Mouse (Mus musculus): Measurements from ENCODE around the gene Galnt4.
A peak's percentile ranks its signal among the peaks of the same experiment; 100 is the strongest.

The Galnt4 gene

DNA sequence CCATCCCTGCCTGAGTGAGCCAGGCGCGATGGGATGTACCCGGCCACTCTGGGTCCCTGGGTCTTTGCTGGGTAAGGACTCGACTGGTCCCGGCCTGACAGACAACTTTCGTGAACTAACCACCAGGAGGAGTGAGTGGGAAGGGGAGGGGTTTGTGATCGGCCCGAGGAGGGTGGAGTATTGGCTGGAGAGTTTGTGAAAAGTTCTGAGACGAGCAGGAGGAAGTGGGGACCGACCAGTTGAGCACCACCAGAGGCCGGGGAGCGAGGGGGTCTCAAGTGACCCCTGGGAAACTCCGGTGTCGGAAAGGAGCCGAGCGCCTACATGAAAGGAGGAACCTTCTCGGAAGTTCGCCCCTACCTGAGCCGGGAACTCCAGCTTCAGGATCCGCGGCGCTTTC lies at the start of gene Galnt4:
Gene Galnt4 (plus strand): TSS at position 196 of the 400 bp plus-strand sequence.
- DNase-seq (ENCODE audit: low read depth, low spot score) = peak; percentile 94

GRCm38 (mm10) chr10:99060588-99060987 lies 47.4 kb upstream of the Galnt4 start:
- no peak for DNase-seq (ENCODE audit: low read depth, low spot score)

- no peak for DNase-seq (ENCODE audit: low read depth, low spot score)
Measured at GRCm38 (mm10) chr10:99061418-99061817, 46.5 kb upstream of the Galnt4 start.

DNA sequence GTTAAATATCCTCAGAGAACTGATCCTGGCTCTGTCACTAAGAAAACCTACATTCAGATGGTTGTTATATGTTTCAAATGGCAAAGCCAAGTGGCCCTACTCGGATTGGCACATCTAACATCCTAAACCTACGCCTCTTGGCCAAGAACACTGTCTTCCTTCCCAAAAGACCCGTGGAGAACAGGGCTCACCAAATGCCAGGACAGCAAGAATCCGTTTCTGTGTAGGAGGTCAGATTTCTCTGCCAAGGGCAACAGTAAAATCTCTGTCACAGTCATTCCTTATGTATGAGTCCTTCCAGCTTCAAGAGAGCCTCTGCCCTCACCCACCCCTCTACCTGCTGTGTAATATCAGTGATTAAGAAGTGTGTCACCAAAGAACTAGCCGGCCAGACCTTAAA lies 45.4 kb upstream of the Galnt4 start:
- DNase-seq (ENCODE audit: low read depth, low spot score) = no peak

DNA sequence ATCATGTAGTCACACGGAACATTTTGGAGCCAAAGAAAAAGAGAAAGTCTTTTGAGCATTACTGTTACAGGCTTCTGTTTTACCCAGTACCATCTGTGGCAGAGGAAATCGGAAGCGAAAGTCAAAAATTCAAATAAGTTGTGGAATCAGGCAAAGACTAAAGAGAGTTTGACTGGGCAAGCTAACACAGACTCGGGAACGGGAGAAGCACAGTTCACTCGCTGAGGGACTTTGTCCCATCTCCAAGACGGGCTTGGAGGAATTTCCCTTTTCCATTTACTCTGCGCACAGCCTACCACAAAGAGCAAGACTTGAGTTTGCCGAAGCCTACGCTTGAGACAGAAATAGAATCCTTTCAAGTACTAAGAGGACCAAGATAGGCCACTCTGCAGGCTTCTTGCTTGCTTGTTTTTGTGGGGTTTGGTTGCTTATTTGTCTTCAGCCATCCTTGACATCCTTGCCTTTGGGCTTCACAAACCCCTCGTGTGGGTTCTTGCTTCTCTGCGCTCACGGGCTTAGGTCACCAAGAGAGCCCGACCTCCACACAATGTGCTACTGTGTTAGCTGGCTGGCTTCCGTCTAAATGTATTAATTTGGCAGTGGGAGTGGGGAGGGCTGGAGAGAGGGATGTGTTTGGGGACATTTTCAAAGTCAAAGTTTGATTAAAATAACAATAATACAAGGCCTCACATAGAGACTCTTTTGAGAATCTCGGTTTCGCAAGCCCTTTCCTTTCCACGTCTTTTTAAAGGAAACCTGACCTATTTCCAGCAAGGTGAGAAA lies 31.7 kb upstream of the Galnt4 start:
- DNase-seq (ENCODE audit: low read depth, low spot score) = no peak

GRCm38 (mm10) chr10:99078621-99079020 lies 29.3 kb upstream of the Galnt4 start:
- DNase-seq (ENCODE audit: low read depth, low spot score) = no peak

DNA sequence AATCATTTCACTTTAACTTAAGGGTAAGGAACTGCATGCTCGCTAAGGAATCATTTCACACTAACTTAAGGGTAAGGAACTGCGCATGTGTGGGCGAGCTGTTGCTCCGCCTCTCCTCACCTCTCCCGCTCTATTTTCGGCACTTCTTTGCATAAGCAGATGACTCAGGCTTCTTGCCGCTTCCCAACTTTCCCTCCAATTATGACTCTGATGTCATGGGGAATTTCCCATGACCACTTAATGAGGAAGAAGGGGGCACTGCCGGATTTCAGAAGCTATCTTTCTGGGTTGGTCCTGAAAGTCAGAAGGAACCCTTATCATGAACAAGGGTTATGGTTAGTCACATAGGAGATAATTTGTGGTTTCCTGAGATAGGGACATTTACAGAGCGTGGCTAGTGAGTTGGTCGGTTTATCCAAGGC lies 26.4 kb upstream of the Galnt4 start:
- DNase-seq (ENCODE audit: low read depth, low spot score) = no peak

- no peak for DNase-seq (ENCODE audit: low read depth, low spot score)
Measured at GRCm38 (mm10) chr10:99083431-99084003, 24.4 kb upstream of the Galnt4 start.

DNA sequence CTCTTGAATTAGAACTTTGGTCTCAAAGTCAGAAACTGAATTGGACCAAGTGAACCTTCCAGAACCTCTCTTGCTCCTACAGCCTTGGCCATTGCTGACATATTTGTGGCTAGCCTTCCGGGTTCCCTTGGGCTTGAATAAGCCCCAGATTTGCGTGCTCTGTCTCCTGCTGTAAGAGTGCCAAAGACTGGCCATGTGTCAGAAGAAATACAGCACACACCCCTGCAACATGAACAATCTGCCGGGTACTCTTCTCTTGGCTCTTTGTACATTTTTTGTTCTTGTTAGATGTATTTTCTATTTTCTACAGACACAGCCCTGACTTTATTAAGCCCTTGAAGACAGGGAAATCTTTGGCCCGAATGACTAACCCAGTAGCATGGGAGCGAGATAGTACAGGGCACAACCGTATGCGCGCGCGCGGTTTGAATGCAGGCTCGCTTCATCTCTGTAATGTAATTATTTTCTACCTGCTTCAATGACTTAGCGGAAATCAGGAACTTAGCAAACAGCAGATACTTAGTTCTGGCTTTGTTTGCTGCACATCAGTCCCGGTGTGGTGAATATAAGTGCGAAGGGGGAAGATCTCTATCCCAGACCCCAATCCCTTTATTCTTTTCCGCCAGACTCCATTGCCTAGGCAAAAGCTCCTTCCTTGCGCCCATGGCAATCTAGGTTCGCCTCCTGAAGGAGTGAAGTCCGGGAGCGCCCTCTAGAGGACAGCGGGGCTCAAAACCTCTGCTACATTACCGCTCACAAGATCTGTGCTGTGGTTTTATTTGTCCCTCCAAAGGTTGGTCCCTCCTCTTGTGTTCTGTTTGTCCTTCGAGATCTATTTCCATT lies 23.3 kb upstream of the Galnt4 start:
- peak; percentile 88 for DNase-seq (ENCODE audit: low read depth, low spot score)

DNA sequence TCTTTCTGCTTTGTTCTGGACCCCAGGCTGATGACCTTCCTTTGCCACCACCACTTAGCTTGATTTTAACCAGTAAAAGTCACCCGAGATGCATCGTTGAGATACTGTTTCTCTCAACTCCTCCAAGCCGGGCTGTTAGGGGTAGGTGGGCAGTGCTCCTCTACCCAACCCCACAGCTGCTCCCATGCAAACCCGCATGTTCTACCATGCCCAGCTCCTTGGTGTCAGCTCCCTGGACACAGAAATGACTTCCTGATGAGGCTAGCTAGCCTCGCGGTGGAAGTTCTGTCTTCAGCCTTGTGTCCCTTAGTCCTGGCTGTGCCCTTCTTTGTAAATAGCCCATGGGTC lies 22.7 kb upstream of the Galnt4 start:
- DNase-seq (ENCODE audit: low read depth, low spot score) = no peak

DNA sequence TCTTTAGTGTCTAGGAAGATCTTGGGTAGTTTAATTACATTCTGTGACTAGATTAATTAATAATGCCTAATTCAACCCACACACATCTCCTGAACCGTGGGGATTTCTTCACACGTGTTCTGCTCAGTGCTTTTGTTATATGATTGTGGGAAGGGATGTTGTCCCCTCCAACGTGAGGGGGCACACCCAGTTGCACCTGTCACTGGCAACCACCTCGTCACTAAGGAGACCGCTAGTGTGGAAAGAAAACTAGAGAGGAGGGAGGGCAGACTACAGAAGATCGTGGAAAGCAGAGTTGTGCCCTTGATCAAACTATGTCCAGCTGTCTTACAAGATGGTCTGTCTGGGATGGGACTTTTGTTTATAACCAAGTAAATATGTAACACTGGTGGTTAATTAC lies 21.9 kb upstream of the Galnt4 start:
- no peak for DNase-seq (ENCODE audit: low read depth, low spot score)

DNA sequence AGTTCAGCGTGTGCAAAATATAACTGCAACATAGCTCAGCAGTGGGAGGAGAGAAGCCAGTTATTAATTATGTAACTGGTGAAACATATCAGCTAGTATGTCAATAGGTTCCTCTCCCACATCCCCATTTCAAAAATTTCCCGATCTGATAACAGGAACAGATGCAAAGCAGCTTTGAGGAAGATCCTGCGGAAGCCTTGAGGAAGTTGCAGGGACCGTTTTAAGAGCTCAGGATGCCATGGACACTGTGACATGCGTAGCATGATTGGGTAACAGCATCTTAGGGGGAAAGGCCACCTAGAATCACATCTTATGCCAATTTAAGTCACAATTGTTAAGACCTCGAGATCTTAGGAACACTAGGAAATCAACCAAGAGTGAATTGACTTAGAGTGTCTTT lies 18.1 kb upstream of the Galnt4 start:
- no peak for DNase-seq (ENCODE audit: low read depth, low spot score)

DNA sequence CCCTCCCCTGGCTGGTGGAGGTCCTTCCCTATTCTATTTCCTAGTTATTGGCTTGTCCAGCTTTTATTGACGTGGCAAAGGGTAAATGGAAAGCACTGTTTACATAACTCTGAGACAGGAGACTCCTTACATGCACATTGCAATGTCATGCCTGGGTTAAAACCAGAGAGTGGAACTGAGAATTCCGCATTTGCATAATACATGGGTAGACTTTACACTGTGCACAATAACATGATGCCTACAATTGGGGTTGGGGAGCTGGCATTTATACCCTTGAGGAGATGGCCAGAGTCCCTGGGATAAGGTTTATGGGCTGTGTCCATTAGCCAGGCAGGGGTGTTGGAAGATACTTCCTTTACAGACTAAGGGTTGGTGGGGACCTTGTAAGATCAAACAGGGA lies 14.6 kb upstream of the Galnt4 start:
- DNase-seq (ENCODE audit: low read depth, low spot score) = no peak

- DNase-seq (ENCODE audit: low read depth, low spot score) = no peak
Measured at GRCm38 (mm10) chr10:99095114-99095513, 12.8 kb upstream of the Galnt4 start.

DNA sequence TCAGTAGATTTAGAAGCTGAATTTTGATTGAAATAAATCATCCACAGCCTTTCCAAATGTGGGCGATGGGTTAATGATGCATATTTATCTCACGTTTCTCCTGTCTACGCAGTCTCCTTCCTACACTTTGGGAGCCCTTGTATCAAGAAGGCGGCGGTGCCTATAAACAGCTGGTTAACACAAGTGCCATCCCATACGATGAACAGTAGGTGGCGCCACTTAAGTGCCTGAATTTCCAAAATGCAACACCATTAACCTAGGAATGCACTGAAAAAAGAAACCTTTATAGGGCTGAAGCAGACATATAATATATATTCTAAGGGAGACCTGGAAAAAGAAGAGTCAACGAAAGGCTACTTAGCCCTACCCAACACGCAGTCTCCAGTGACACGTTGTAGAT lies 10.6 kb upstream of the Galnt4 start:
- peak; percentile 34 for DNase-seq (ENCODE audit: low read depth, low spot score)

- DNase-seq (ENCODE audit: low read depth, low spot score) = no peak
Measured at GRCm38 (mm10) chr10:99105522-99105921, 2.4 kb upstream of the Galnt4 start.

DNA sequence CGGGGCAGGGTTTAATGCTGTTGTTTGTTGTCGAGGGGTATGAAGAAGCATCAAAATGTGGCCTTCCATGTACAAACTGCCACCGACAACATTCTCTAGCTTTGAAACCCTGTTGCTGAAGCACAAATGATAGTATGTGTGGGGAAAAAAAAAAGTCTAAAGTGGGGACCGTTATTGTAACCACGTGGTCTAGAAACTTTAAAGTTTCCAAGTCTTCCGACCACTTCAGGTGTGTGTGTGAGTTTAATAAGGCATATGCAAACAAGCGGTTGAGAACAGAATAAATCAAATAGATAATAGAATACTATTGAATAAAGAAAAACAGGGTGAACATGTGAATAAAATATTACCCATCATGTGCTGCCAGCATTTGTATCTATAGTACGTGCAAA lies 1.7 kb upstream of the Galnt4 start:
- no peak for DNase-seq (ENCODE audit: low read depth, low spot score)

DNA sequence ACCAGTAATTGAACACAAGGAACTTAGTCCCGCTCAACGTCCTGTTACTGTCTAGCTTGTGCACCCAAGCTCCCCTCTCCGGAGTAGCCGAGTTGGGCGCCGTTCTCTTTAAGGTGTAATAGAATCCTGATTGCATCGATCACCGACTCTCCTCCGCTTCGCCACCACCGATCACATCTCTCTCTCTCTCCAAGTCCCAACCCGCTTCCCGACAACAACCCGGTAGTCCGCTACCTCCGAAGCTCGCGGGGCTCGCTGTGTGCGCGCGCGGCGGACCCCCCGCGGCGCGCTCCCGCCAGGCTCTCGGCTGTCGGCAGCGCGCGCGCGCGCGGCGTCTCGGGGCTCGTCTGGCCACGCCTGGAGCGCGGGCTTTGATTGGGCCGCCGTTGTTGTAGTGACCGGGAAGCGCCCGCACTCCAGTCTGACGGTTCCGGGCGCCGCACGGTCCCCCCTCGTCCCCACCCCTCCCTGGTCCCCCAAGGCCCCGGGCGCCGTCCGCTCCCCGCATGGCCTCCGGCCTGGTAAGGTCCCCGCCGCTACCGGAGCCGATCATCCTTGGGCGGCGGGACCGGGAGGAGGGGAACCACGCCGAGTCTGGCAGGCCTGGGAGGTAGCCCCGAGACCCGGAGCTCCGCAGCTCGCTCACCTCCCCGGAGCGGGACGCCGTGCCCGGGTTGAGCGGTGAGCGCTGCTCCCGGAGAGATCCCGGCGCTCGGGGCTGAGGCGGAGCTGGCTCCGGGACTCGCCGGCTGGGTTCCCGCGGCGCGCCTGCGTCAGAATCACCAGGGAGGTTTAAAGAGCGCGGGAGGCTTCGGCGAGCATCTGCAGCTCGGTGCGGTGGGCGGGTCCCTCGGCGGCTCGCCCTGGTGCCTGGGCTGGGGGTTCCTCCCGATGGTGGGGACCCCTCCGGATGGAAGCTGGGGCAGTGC lies 992 bp upstream of the Galnt4 start, which contains the start of gene Poc1b:
Gene Poc1b (plus strand): TSS at position 334 of the 929 bp plus-strand sequence.
- DNase-seq (ENCODE audit: low read depth, low spot score) = peak; percentile 84

DNA sequence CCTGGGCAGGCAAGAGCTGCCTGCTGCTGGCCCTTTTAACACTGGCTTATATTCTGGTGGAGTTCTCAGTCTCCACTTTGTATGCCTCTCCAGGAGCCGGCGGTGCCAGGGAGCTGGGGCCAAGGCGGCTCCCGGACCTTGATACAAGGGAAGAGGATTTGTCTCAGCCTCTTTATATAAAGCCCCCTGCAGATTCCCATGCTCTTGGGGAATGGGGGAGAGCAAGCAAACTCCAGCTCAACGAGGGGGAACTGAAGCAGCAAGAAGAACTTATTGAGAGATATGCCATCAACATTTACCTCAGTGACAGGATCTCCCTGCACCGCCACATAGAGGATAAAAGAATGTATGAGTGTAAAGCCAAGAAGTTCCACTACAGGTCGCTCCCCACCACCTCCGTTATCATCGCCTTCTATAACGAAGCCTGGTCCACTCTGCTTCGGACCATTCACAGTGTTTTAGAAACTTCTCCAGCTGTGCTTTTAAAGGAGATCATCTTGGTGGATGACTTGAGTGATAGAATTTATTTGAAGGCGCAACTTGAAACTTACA lies 548 bp downstream of the Galnt4 start:
- peak; percentile 50 for DNase-seq (ENCODE audit: low read depth, low spot score)

- DNase-seq (ENCODE audit: low read depth, low spot score) = peak; percentile 59
Measured at GRCm38 (mm10) chr10:99113533-99113932, 5.6 kb downstream of the Galnt4 start.

DNA sequence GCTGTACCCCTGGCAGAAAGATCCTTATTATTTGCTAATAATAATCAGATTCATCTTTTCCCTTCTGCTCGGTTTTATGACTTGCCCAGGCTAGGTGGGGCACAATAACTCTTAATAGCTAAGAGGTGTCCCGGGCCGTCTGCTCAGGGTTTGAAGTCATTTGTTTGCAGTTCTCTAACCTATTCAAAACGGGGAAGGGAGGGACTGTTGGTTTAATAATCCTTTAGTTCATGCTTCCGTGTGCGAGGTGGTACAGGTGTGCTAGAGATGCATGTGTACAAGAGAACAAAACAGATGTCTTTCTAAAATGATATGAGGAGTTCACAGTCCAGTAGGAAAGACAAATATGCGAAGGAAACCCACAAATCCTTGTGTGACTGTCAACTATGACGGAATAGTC lies 6.3 kb downstream of the Galnt4 start:
- no peak for DNase-seq (ENCODE audit: low read depth, low spot score)
